Mouse (Mus musculus) T-helper 17 cell (primary cell): ENCODE measurements around the gene Tapt1.

ENCODE experiments used
- in situ Hi-C, 2 experiments: fragments of 300-600 bp; cut with MboI, MseI; formaldehyde crosslinking; loops; 1 replicate in 1 of 2; 2 replicates in 1 of 2; pipeline ENCODE4 v1.15.1; 2025; ENCODE audit warnings: high pct_unique_total_duplicates in 2 of 2

The Tapt1 gene

DNA sequence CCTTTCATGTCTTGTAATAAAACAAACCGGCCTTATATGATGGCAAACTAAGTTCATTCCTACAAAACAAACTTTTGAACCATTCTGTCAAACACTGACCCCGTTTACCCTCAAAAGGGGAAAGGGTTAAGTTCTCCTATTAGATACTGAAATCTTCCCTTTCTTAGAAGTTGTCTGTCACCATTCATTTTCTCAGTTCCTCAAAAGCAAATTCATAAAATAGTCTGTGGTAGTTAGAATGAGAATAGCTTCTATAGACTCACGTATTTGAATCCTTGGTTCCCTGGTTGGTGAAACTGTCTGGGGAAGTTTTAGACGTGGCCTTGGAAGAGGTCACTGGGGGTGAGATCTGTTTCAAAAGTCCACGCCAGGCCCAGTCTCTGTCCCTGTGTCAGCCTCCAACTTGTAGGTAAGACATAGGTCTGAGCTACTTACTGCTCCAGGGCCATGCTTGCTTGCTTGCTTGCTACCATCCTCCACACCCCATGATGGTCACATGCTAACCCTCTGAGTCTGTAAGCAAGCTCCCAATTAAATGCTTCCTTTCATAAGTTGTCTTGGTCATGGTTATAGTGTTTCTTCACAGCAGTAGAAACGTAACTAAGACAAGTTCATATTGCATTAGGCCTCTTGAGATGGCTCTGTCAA, 14.5 kb downstream of the Tapt1 start:
- in situ Hi-C loops = loop anchor here in 1 of 2 experiments (25.0 kb wide), 1 partner anchor 1450 kb away; the partner anchor contains the start of gene Ncapg

- in situ Hi-C loops = loop anchor here in 1 of 2 experiments (25.0 kb wide), 1 partner anchor 1455 kb away; the partner anchor contains the start of gene Ncapg
Observed at GRCm38 (mm10) chr5:44207286-44207685, 19.1 kb downstream of the Tapt1 start.

DNA sequence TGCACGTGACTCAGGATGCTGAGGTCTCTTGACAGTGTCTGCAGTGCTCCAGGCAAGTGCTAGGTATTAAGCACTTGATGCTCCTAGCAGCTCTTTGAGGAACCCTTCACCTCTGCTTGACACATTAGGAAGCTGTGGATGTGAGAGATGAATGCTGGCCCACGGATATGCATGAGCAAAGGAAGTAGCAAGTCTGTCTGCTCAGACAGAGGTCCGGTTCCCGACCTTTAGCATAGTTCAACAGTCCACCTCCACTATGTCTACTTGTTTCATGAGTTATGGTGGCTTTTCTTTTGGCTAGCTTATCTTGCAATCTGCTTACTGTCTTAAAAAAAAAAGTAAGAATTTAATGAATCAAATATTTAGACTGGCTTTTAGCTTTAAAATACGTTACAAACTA, 19.8 kb downstream of the Tapt1 start:
- in situ Hi-C loops = loop anchor here in 1 of 2 experiments (25.0 kb wide), 1 partner anchor 1456 kb away; the partner anchor contains the start of gene Ncapg

DNA sequence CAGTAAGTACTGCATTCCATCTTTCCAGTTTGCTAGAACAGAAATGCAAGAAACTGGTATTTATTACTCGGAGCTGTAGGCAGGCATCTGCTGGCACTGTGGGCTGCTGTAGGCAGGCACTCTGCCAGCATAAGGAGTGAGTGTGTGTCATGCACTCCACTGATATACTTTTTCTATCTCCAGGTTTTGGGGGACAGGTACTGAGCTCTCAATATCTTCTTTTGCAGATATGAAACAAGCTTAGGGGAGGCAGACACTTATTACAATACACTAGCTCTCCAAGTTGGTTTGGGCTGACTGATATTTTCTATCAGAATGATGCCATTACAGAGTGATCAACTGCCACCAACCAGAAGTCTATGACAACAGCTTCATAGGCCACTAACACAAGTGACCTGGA, 23.0 kb downstream of the Tapt1 start:
- in situ Hi-C loops = loop anchor here in 1 of 2 experiments (25.0 kb wide), 1 partner anchor 1459 kb away; the partner anchor contains the start of gene Ncapg

DNA sequence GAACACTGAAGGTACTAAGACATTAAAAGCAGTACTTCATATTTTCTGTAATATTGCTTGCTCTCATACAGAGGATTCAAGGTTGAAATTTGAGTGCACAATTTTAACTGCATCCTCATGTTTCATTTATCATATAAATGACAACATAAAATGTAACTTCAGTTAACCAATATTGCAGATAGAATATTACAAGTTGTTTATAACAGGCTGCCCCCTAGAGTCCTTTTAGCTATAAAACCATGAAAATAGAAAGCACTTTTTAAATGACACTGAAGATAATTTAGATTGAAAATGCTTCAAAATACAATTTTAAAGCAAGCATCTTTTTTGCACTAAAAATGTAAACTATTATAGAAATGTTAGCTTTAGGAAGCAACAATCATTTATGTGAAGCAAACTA, 24.8 kb downstream of the Tapt1 start:
- in situ Hi-C loops = loop anchor here in 1 of 2 experiments (25.0 kb wide), 1 partner anchor 1461 kb away; the partner anchor contains the start of gene Ncapg

DNA sequence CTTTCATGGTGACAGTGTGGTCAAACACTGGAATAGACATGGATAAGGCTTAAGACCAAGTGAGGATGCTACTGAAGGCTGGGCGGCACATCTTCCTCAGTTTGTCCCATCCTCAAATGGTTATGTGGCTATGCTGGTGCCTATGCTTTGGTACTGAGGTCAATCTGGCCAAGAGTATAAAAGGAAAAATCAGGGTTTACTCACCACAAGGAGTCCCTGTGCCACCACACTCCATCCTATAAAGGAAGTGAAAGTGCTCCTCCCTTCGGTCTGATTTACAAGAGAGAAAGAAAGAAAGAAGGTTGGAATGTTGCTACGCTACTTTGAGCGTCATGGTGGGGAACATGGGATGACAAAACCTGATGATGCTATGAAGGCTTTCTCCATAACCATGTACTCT, 27.3 kb downstream of the Tapt1 start:
- in situ Hi-C loops = no loop called here

GRCm38 (mm10) chr5:44198471-44198870, 28.0 kb downstream of the Tapt1 start:
- in situ Hi-C loops = no loop called here

DNA sequence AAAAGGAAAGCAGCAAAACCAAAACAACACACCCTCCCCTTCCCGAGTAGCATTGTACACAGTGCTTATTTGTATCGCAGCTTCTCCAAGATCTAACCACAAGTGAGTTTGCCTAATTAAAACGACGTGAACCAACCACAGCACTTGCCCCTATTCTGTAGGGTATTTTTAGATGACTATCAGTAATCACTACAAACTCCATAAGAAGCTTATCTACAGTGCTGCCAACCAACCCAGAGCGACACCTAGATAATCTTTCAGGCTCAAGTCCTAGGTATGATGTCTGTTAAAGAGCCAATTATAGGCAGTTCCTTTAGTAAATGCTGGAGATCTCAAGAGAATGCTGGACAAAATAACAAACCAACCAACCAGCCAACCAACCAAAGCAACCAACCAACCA, 28.6 kb downstream of the Tapt1 start:
- in situ Hi-C loops = no loop called here

- in situ Hi-C loops = no loop called here
Observed at GRCm38 (mm10) chr5:44196167-44196566, 30.3 kb downstream of the Tapt1 start.

DNA sequence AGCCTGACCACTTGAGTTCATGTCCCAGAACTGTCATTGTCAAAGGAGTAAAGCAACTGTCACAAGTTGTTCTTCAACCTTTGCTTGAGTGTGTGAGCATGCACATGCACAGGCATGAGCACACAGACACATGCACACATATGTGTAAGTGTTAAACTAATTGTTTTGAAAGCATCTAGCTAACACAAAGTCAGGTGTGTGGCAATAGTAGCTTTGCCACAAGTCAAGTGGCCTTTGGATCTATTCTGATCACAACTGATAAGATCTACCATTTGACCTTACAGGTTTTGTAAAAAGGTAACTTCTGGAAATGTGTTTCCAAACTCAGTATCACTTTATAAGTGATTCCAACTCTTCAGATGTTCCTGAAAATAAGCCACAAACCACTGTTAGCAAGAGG, 39.1 kb downstream of the Tapt1 start:
- in situ Hi-C loops = loop anchor here in 1 of 2 experiments (10.0 kb wide), 1 partner anchor 503 kb away; no protein-coding TSS in a partner anchor

GRCm38 (mm10) chr5:44181669-44182068, 44.8 kb downstream of the Tapt1 start:
- in situ Hi-C loops = loop anchor here in 1 of 2 experiments (10.0 kb wide), 1 partner anchor 497 kb away; no protein-coding TSS in a partner anchor

- in situ Hi-C loops = loop anchor here in 1 of 2 experiments (10.0 kb wide), 1 partner anchor 496 kb away; no protein-coding TSS in a partner anchor
Observed at GRCm38 (mm10) chr5:44180450-44180849, 46.0 kb downstream of the Tapt1 start.

- in situ Hi-C loops = no loop called here
Observed at GRCm38 (mm10) chr5:44174046-44174445, 52.4 kb downstream of the Tapt1 start.

GRCm38 (mm10) chr5:44166866-44167265, 59.6 kb downstream of the Tapt1 start:
- in situ Hi-C loops = loop anchor here in 1 of 2 experiments (5.0 kb wide), 1 partner anchor 90 kb away; no protein-coding TSS in a partner anchor

DNA sequence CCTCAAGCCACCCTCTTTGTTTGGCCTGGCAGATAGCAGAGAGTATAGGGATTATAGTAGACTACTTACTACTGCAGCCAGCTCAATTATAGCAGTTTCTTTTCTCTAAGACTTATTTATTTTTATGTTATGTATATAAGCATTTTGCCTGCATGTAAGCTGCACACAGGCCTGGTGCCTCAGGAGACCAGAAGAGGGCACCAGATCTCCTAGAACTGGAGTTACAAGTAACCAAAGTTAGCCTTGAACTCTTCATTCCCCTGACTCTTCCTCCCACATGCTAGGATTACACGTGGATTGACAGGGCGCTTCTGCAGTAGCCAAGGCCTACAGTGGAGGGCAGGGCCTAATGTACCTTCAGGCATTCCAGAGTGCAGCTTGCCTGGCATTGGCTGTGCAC, 60.6 kb downstream of the Tapt1 start:
- in situ Hi-C loops = loop anchor here in 1 of 2 experiments (5.0 kb wide), 1 partner anchor 91 kb away; no protein-coding TSS in a partner anchor

DNA sequence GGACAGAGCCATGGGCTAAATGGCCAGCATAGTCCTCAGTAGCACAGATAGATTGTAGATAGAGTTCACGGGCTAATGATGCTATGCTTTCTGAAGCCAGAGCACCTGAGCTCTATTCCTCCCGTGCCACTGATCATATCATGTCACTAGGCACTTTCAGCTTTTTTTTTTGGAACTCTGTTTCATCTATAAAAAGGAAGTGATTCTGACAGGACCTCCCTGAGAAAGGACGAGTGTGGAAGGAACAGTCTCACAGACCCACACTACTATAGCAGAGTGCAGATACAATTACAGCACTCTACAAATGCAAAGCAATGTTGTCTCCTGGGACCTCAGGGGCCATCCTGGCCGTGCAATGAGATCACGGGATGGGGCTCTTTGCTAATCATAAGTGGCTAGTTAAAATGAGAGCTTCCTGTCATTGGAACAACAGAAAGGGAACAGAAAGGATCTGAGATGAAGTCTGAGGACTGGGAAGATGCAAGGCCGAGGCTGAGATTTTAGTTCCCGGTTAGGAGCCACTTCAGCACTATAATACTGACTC, 62.1 kb downstream of the Tapt1 start:
- in situ Hi-C loops = loop anchor here in 1 of 2 experiments (5.0 kb wide), 1 partner anchor 93 kb away; no protein-coding TSS in a partner anchor

DNA sequence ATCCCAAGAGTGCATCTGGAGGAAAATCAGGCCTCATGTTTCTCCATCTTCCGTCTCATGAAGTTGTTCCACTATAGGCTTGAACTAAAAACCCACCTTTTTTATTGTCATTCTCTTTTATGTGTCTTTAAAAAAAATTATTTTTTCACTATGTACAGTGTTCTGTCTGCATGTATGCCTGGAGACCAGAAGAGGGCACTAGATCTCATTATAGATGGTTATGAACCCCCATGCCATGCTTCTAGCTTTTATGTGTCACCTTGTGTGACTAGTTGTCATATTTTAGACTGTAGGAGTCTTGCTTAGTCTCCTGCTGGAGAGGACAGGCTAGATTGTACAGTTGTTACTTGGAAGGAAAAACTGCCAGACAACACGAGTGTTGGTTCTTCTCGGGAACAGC, 63.1 kb downstream of the Tapt1 start:
- in situ Hi-C loops = loop anchor here in 1 of 2 experiments (5.0 kb wide), 1 partner anchor 94 kb away; no protein-coding TSS in a partner anchor

DNA sequence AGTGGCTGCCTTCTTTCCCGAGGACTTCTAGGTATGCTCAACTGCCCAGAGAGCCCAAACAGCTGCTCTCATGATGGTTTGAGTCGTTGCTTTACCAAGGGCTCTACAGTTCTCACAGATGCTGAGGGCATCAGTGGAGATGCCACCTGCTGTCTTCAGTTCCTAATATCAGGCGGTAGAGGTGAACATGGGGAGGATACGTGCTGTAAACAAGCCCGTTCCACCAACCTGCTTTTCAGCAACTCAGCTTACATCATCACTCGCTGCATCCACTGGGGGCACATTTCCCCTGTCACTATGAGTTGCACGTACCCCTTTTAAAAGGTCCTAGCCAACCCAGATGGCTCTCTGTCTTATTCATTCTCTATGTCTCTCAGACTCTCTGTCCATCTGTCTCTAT, 63.6 kb downstream of the Tapt1 start:
- in situ Hi-C loops = loop anchor here in 1 of 2 experiments (5.0 kb wide), 1 partner anchor 95 kb away; no protein-coding TSS in a partner anchor

DNA sequence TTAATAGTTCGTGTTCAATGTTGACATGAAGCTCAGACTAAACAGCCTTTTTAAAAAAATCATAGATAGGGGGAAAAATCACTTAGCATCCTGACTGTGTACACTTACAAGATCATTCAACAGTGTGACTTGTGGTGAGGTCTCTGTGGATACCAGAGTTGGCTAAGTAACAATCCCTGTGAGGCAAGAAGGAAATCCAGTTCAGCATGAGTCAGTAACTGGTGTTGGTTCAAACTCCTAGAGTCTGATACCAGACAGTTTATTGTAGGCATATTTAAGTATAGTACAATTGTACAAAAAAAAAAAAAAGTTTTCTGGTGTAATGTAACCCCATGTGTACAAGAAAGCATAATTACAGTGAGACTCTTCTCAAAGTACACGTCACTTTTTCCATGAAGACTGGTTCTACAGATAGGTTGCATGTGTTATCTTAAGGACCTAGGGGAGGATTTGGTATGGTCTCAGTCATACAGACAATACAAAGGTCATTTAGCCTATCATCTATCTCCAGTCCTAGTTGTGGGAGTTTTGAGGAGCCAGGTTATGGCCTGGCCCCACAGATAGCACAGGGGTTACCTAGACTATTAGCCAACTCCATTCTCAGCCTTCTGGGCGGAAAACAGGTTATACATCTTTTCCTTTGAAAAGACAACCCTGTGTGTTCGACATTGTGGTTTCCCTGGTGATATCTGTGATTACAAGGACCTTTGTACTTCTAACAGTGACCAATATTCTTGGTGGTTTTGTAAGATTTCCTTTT, 66.6 kb downstream of the Tapt1 start:
- in situ Hi-C loops = loop anchor here in 1 of 2 experiments (5.0 kb wide), 1 partner anchor 97 kb away; no protein-coding TSS in a partner anchor

DNA sequence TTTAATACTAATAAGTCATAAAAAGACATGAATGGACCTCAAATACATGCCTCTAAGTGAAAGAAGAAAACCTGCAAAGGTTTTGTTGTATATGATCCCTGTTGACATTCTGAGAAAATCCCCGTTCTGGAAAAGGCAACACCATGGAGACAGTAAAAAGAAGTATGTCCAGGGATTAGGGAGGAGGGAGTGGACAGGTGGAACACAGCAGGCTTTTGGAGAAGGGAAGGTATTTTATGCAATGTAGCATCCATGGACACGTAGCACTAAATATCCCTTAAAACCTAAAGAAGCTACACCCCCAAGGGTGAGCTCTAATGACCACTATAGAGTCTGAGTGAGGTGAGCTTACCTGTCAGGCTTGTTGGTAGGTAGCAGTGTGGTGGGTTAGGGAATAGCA, 67.2 kb downstream of the Tapt1 start:
- in situ Hi-C loops = no loop called here

DNA sequence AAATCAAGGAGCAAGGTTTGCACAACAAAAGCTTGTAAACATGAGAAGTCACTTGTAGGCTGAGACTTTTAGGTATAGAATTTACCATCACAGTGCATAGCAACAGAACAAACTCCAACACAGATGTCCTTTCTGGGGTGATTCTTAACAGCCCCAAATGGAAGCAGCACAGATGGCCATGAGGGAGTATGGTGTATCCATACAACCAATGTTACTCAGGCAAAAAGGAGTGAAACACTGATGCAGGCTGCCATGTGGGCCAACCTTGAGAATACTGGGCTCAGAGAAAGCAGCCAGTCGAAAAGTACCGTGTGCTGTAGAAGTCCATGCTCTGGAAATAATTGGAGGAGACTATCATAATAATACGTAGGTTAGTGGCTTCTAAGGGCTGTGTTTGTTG, 68.0 kb downstream of the Tapt1 start:
- in situ Hi-C loops = no loop called here

- in situ Hi-C loops = no loop called here
Observed at GRCm38 (mm10) chr5:44157760-44158159, 68.7 kb downstream of the Tapt1 start.
